Mouse (Mus musculus) telencephalon, adult 2 months (tissue): ENCODE measurements at regions not wholly inside any gene's neighbourhood (a gene's known extent, or its start where the extent isn't known, plus 50 kb on each side); places are given as distances from the start of the nearest gene placed in this dataset.
A peak's percentile ranks its signal among the peaks of the same experiment; 100 is the strongest.

ENCODE experiments used
- DNase-seq: peaks from one replicate; pipeline ENCODE4 v3.0.0-alpha.2; 2011; ENCODE audit warnings: low read depth, low spot score

- DNase-seq = no peak
Observed at GRCm38 (mm10) chr14:62001481-62001949, 290.9 kb upstream of the Rnaseh2b start.

- no peak for DNase-seq
Observed at GRCm38 (mm10) chr14:62002131-62002530, 290.3 kb upstream of the Rnaseh2b start.

- peak; percentile 45 for DNase-seq
Observed at GRCm38 (mm10) chr14:62003013-62003781, 289.2 kb upstream of the Rnaseh2b start.

- DNase-seq = no peak
Observed at GRCm38 (mm10) chr14:62003797-62004196, 288.6 kb upstream of the Rnaseh2b start.

GRCm38 (mm10) chr14:62008707-62009106, 283.7 kb upstream of the Rnaseh2b start:
- DNase-seq = no peak

- no peak for DNase-seq
Observed at GRCm38 (mm10) chr14:62018804-62019203, 273.6 kb upstream of the Rnaseh2b start.

GRCm38 (mm10) chr14:62020996-62021395, 271.4 kb upstream of the Rnaseh2b start:
- no peak for DNase-seq

GRCm38 (mm10) chr14:62022193-62022592, 270.2 kb upstream of the Rnaseh2b start:
- DNase-seq = no peak

- DNase-seq = no peak
Observed at GRCm38 (mm10) chr14:62023022-62023421, 269.4 kb upstream of the Rnaseh2b start.

GRCm38 (mm10) chr14:62027751-62028279, 264.6 kb upstream of the Rnaseh2b start:
- DNase-seq = no peak

GRCm38 (mm10) chr14:62030059-62030458, 262.3 kb upstream of the Rnaseh2b start:
- DNase-seq = no peak

GRCm38 (mm10) chr14:62033661-62034060, 258.7 kb upstream of the Rnaseh2b start:
- no peak for DNase-seq

GRCm38 (mm10) chr14:62034664-62035063, 257.7 kb upstream of the Rnaseh2b start:
- no peak for DNase-seq

GRCm38 (mm10) chr14:62035416-62035815, 257.0 kb upstream of the Rnaseh2b start:
- no peak for DNase-seq

- no peak for DNase-seq
Observed at GRCm38 (mm10) chr14:62037514-62037913, 254.9 kb upstream of the Rnaseh2b start.

- no peak for DNase-seq
Observed at GRCm38 (mm10) chr14:62037917-62038316, 254.5 kb upstream of the Rnaseh2b start.

GRCm38 (mm10) chr14:62042305-62043116, 249.9 kb upstream of the Rnaseh2b start:
- DNase-seq = peak; percentile 68

- DNase-seq = no peak
Observed at GRCm38 (mm10) chr14:62043117-62043422, 249.3 kb upstream of the Rnaseh2b start.

- no peak for DNase-seq
Observed at GRCm38 (mm10) chr14:62050941-62051340, 241.4 kb upstream of the Rnaseh2b start.

GRCm38 (mm10) chr14:62051923-62052322, 240.5 kb upstream of the Rnaseh2b start:
- no peak for DNase-seq

GRCm38 (mm10) chr14:62053004-62053403, 239.4 kb upstream of the Rnaseh2b start:
- DNase-seq = no peak

- DNase-seq = no peak
Observed at GRCm38 (mm10) chr14:62057096-62057495, 235.3 kb upstream of the Rnaseh2b start.

- DNase-seq = no peak
Observed at GRCm38 (mm10) chr14:62058100-62058499, 234.3 kb upstream of the Rnaseh2b start.
